Mouse (Mus musculus): ENCODE data around the gene Bora. TPM values are rescaled to one million over a fixed set of nuclear protein-coding genes. Genes with fewer than 3 reads are reported as not detected.
"Not testable (repeated sequence)": the region's sequence is repeated elsewhere in the genome, so short reads cannot be mapped to it uniquely, and the experiment has no call there.

The Bora gene
- polyA plus RNA-seq, 1 experiment from 2014 or later = 95.5 TPM

DNA sequence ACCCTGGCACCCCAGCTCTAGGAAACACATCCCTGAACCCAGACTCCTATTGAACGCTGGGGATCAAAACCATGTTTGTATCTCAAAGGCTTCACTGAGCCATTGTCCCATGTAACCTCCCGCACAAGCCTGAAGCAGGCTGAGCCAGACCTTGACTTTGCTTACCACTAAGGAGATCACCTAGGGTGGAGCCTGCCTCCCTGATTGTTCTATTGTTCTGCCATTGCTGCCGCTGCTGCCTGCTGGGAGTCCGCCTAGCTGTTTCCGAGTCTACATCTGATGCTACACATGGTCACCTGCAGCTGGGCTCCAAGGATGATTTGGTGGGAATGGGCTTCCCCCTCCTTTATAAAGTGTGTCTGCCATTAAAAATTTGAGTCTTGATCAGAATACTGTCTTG, 6.7 kb upstream of the Bora start:
- not testable (repeated sequence) for H3K4me3 ChIP-seq; H3K27me3 ChIP-seq (ENCODE audit: poor library complexity, severe bottlenecking); H3K9me3 ChIP-seq; DNase-seq (ENCODE audit: extremely low spot score, low spot score); H3K27ac ChIP-seq
- peaks cover 50% of the 10 kb centered on the region for H3K36me3 ChIP-seq (replicated peaks)
- 67% methylated on average over 5 of the region's 5 CpGs for WGBS
- peaks cover 17% of the 10 kb centered on the region for H3K4me1 ChIP-seq

DNA sequence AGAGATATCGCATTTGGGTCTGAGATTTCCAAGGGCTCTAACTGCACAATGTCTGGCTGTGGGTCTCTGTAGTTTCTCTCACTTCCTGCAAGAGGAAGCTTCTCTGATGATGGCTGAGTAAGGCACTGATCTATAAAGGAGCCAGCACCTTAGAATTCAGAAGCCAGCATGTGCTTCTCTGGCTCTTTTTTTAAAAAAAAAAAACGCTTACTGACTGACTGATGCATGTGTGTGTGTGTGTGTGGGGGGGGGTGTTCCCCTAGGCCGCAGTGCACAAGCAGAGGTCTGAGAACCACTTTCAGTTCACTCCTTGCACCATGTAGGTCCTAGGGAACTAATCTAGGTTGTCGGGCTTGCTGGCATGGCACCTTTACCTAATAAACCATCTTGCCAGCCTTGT, 4.6 kb upstream of the Bora start:
- Histone ChIP-seq H3K27ac (no peak overlapping the region), H3K4me1 (peaks cover 22% of the 10 kb centered on the region), H3K27me3 (ENCODE audit: poor library complexity, severe bottlenecking) (no peaks in the 10 kb centered on the region), H3K36me3 (replicated peaks) (peaks cover 33% of the 10 kb centered on the region), H3K4me3 (no peak overlapping the region), H3K9me3 (no peaks in the 10 kb centered on the region)
- 80% methylated on average over 4 of the region's 4 CpGs for WGBS
- DNase-seq (ENCODE audit: extremely low spot score, low spot score) = no peak

DNA sequence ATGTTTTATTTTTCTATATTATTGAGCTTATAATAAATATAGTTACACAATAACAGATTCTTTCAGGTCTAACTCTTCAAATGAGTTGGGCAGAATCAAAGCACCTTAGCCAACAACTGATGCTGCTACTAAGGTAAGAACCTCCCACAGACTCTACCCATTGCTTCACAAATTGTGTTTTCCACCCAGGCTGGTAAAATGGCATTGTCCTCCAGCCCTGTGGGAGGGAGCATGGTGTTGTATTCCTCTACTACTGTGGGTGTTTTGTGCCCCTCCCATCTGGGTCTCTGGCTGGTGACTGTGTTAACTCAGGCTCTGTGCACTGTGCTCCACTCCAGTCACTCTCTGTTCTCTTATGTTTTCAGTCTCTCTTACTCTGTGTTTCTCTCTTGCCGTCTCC, 2.5 kb upstream of the Bora start:
- Histone ChIP-seq H3K36me3 (replicated peaks) (peaks cover 25% of the 10 kb centered on the region), H3K27ac (peak overlapping the region; percentile 65), H3K4me1 (peaks cover 35% of the 10 kb centered on the region), H3K9me3 (no peaks in the 10 kb centered on the region), H3K27me3 (ENCODE audit: poor library complexity, severe bottlenecking) (no peaks in the 10 kb centered on the region), H3K4me3 (peak overlapping the region; percentile 93; the same call in 1 of the 2 replicates)
- DNase-seq (ENCODE audit: extremely low spot score, low spot score) = no peak
- 41% methylated on average over 1 of the region's 1 CpGs for WGBS

DNA sequence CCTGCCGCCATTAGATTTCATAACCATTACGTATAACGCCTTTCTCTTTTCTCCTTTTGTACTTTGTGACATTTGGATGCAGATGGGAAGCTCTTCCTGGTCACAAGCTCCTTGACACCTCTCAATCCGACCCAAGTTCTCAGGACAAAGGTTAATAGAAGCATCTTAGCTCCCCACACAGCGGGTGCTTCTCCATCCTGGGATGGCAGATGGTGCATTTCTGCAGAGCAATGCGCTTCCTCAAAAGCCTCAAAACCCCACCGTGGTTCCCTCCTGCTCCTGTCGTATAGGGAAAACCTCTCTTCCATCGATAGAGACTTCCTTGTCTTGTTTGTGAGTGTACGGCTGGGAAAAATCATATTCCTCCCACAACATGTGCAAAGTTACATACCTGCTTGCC, 1.9 kb upstream of the Bora start:
- Histone ChIP-seq H3K4me1 (peaks cover 35% of the 10 kb centered on the region), H3K4me3 (peak overlapping the region; percentile 93), H3K36me3 (replicated peaks) (peaks cover 25% of the 10 kb centered on the region), H3K27me3 (ENCODE audit: poor library complexity, severe bottlenecking) (no peaks in the 10 kb centered on the region), H3K9me3 (no peaks in the 10 kb centered on the region), H3K27ac (peak overlapping the region; percentile 96)
- WGBS = 42% methylated on average over 10 of the region's 10 CpGs
- DNase-seq (ENCODE audit: extremely low spot score, low spot score) = no peak

DNA sequence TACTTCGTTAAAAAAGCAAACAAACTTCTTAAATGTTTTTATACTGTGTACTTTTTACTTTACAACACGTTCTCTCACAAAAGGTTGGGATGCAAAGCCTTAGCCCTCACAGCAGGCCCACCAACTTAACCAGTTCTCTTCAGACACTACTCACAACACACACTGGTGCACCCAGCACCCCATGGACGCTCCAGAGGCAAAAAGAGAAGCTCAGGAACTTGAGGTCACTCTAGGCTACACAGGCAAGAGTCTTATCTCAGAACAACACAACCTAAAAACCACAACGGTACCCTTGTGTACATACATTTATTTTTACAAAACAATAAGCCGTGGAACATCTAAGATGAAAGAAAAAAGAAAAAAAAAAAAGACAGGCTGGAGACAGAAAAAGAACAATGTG, 1.3 kb upstream of the Bora start:
- H3K36me3 ChIP-seq (replicated peaks) = peaks cover 23% of the 10 kb centered on the region
- no peaks in the 10 kb centered on the region for H3K27me3 ChIP-seq (ENCODE audit: poor library complexity, severe bottlenecking)
- no peak for DNase-seq (ENCODE audit: extremely low spot score, low spot score)
- peak overlapping the region; percentile 93 for H3K4me3 ChIP-seq
- H3K27ac ChIP-seq = peak overlapping the region; percentile 96
- no peaks in the 10 kb centered on the region for H3K9me3 ChIP-seq
- 7% methylated on average over 5 of the region's 5 CpGs for WGBS
- H3K4me1 ChIP-seq = peaks cover 35% of the 10 kb centered on the region

DNA sequence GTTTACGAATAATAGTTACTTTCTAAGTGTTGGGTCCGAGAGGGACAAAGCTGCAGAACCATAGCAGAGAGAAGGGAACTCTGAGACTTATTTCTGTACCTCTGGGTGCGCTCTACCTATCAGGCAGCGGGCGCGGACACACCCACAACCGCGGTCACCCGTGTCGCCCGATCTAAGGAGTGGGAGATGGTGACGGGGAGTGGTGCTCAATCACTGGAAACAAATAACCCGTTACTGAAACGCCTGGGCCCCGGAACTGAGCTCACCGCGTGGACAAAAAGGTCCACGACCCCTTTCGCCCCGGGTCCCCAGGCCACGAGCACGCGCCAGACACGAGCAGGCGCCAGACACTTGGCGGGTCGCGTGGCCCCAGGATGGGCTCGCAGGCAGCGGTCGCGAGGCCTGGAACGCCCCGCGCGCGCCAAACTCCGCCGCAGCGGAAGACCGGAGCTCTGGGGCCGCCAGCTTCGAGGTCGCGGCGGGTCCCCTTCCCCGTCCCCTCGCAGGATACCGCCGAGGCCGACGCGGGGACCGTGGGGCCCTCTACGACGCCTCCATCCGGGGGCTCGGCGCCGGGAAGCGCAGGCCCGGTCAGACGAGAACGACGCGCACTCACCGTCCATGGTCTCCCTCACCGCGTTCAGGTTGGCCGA, 518 bp upstream of the Bora start:
- Histone ChIP-seq H3K4me1 (peaks cover 35% of the 10 kb centered on the region), H3K27me3 (ENCODE audit: poor library complexity, severe bottlenecking) (no peaks in the 10 kb centered on the region), H3K9me3 (no peaks in the 10 kb centered on the region), H3K27ac (peak overlapping the region; percentile 96), H3K4me3 (peak overlapping the region; percentile 93), H3K36me3 (replicated peaks) (peaks cover 22% of the 10 kb centered on the region)
- no peak for DNase-seq (ENCODE audit: extremely low spot score, low spot score)
- under 1% methylated on average over 70 of the region's 70 CpGs for WGBS

DNA sequence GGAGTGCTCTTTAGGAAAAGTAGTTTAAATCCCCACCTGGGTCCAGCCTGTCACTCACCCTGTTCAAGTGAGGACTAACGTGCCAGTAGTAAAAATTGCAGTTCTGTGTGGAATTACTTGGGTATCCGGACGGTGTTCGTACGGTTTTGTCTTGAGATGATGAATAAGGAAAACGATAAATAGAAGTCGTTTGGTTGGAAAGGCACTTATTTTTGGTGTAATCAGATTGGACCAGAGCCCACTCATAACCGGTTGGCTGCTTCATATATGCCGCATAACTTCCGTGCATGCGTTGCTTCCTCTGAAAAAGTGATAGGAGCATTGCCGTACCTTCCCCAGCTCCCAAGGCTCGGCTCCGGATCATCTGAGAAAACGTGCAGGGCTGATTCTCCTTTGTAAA, 760 bp downstream of the Bora start:
- Histone ChIP-seq H3K27me3 (ENCODE audit: poor library complexity, severe bottlenecking) (no peaks in the 10 kb centered on the region), H3K4me3 (peak overlapping the region; percentile 93), H3K36me3 (replicated peaks) (peaks cover 35% of the 10 kb centered on the region), H3K27ac (peak overlapping the region; percentile 96), H3K4me1 (peaks cover 29% of the 10 kb centered on the region), H3K9me3 (no peaks in the 10 kb centered on the region)
- WGBS = 2% methylated on average over 15 of the region's 15 CpGs
- DNase-seq (ENCODE audit: extremely low spot score, low spot score) = no peak

DNA sequence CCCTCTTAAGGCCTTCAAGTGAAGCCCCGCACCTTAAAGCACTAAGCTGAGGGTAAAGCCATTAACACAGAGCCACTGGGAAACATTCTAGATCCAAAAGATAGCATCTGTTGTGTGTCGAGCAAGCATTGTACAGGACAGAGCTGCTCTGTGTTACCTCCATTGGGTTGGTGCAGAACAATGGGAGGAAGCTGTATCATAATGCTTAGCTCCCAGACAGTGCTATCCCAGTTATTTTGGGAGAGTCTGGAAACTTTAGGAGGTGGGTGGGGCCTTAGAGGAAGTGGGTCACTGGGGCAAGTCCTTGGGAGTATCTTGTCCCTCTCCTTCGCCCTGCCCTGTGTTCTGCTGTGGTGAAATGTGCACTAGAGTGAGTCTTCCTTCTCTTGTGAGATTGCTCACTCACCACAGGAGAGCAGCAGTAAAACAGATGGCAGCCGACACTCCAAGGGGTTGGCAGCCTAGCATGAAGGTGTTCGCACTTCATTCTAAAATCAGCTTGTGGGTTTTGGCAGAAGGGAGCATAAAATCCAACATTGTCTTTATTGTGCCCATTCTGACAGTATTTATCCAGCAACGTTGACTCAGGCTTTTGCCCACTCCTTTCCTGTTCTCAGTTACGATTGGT, 13.1 kb downstream of the Bora start:
- peaks cover 86% of the 10 kb centered on the region for H3K36me3 ChIP-seq (replicated peaks)

DNA sequence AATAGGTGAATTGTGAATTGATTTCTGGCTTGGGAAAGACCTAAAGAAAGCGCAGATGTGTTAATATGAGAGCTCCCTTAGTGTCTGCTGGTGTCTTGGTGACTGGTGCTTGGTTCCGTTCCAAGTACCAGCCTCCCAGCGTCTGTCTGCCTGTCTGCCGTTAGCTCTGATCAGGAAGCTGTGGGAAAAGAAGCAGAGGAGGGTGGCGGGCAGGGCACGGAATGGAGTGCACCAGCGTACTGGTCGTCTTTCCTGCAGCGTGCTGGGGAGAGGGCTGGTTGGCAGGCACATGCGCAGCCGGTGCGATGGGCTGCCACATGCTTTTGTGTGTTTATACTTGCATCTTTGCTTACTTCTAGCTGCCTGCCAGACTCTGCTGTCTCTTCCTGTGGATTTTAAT, 14.6 kb downstream of the Bora start:
- 94% methylated on average over 12 of the region's 12 CpGs for WGBS

More for the DNA sequence above, 13.1 kb downstream of the Bora start:
- no peaks in the 10 kb centered on the region for H3K27me3 ChIP-seq (ENCODE audit: poor library complexity, severe bottlenecking)
- no peak overlapping the region for H3K4me3 ChIP-seq
- no peaks in the 10 kb centered on the region for H3K4me1 ChIP-seq
- H3K27ac ChIP-seq = no peak overlapping the region
- no peak for DNase-seq (ENCODE audit: extremely low spot score, low spot score)
- WGBS = 96% methylated on average over 7 of the region's 7 CpGs
- H3K9me3 ChIP-seq = no peaks in the 10 kb centered on the region

DNA sequence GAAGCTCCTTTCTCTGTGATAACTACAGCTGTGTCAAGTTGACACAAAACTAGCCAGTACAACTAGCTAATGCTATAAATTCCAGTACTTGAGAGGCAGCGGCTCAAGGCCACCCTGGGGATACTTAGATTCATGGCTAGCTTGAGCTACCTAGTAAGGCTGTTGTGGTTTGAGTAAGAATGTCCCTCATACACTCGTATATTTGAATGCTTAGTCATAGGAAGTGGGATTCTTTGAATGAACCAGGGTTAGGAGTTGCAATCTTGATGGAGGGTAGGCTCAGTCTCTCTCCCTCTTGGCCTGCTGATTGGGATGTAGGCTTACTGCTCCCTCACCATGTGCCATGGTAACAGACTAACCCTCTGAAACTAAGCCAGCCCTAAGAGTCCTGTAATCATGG, 17.1 kb downstream of the Bora start:
- DNase-seq (ENCODE audit: extremely low spot score, low spot score) = no peak
- H3K27me3 ChIP-seq (ENCODE audit: poor library complexity, severe bottlenecking) = no peaks in the 10 kb centered on the region
- H3K9me3 ChIP-seq = no peaks in the 10 kb centered on the region
- WGBS = 91% methylated on average over 2 of the region's 2 CpGs
- peaks cover 88% of the 10 kb centered on the region for H3K36me3 ChIP-seq (replicated peaks)
- H3K4me1 ChIP-seq = no peaks in the 10 kb centered on the region
- no peak overlapping the region for H3K4me3 ChIP-seq
- no peak overlapping the region for H3K27ac ChIP-seq

More for the DNA sequence above, 14.6 kb downstream of the Bora start:
- Histone ChIP-seq H3K4me3 (no peak overlapping the region), H3K4me1 (no peaks in the 10 kb centered on the region), H3K36me3 (replicated peaks) (peaks cover 87% of the 10 kb centered on the region), H3K9me3 (no peaks in the 10 kb centered on the region), H3K27me3 (ENCODE audit: poor library complexity, severe bottlenecking) (no peaks in the 10 kb centered on the region), H3K27ac (no peak overlapping the region)
- DNase-seq (ENCODE audit: extremely low spot score, low spot score) = no peak

DNA sequence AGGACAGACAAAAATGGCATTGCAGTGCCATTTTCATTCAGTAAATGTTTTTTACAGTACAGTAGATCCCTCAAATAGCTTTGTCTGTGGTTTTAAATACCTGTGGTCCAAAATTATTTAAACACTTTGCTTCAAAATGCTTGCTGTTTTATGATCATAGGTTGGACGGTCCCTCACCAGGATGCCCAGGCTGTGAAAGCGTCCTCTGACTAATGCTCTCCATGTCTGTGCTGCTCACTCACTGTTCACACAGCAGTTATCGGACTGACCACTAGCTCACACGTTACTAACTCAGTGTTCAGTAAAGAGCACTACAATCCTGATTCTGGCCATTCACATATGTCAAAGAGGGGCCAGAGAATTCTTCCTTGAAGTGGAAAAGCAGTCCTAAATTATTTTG, 25.1 kb downstream of the Bora start:
- DNase-seq (ENCODE audit: extremely low spot score, low spot score) = no peak
- Histone ChIP-seq H3K36me3 (replicated peaks) (peaks cover 97% of the 10 kb centered on the region), H3K27ac (no peak overlapping the region), H3K27me3 (ENCODE audit: poor library complexity, severe bottlenecking) (no peaks in the 10 kb centered on the region), H3K9me3 (no peaks in the 10 kb centered on the region), H3K4me1 (no peaks in the 10 kb centered on the region), H3K4me3 (no peak overlapping the region)
- WGBS = 89% methylated on average over 4 of the region's 4 CpGs

DNA sequence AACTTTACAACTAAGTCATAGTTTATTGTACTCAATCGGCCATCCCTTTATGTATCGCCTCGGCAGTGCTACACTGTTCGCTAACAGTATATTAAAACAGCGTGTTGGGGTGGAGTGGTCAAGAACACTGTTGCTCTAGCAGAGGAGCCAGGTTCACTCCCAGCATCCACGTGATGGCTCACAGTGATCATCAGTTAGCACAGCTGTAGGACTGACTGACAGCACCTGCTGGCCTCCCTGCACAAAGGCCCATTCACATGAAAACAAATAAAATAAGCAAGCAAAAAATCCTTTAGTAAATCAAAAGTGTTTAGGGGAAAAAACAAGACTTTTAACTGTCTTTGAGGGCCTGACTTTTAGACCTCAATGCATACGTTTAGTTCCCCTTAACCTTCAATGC, 42.9 kb downstream of the Bora start:
- Histone ChIP-seq H3K9me3 (no peaks in the 10 kb centered on the region), H3K27ac (no peak overlapping the region), H3K27me3 (ENCODE audit: poor library complexity, severe bottlenecking) (no peaks in the 10 kb centered on the region), H3K36me3 (replicated peaks) (peaks cover 96% of the 10 kb centered on the region), H3K4me3 (no peak overlapping the region), H3K4me1 (no peaks in the 10 kb centered on the region)
- no peak for DNase-seq (ENCODE audit: extremely low spot score, low spot score)
- WGBS = 95% methylated on average over 7 of the region's 7 CpGs

DNA sequence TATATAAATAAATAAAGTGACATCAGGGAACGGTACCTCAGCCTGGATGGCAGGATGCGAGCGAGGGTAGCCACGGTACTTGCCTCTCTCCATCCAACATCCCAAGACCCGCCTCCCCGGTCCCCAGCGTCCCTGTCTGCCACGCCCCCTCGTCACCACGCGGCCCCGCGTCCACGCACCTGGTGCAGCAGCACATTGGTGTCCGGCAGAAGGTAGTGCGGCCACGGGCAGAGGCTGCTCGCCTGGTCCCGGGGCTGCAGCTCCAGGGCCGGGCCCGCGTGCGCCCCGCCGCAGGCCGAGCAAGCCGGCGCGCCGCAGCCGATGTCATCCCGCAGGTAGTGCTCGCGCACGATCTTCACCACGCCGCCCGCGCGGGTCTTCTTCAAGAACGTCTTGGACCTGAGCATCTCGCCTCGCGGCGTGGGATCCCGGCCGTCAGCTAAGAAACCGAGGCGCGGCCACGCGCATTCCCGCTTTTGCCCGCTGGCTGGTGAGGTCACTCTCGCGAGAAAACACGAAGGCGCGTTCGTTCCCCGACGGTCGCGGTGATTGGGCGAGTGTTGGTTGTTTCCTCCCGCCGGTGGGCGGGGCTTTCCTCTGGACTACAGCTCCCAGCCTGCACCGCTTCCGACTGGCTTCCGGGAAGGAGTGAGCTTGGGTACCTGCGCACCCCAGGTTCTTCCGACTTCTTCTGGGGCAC, 53.4 kb downstream of the Bora start, which contains the start of the genes Pibf1 and Dis3:
Pibf1 (plus strand) TSS at position 158 of the 700 bp plus-strand sequence.
Dis3 (minus strand) TSS at position 504 of the 700 bp plus-strand sequence.
- Histone ChIP-seq H3K27me3 (ENCODE audit: poor library complexity, severe bottlenecking) (no peaks in the 10 kb centered on the region), H3K4me3 (peak within 1 kb of the TSS; percentile 95), H3K36me3 (replicated peaks) (peaks cover 68% of the 10 kb centered on the region), H3K9me3 (no peaks in the 10 kb centered on the region), H3K4me1 (peaks cover 15% of the 10 kb centered on the region), H3K27ac (peak within 1 kb of the TSS; percentile 95)
- under 1% methylated on average over 73 of the region's 73 CpGs for WGBS
- DNase-seq (ENCODE audit: extremely low spot score, low spot score) = peak; percentile 97
